Comparison of ENCODE assay signal across 14 mouse cellular contexts in genomic region chr10:9044746-9045370, GRCm38 (mm10).
"Had no signal": no experiment of that assay in that cellular context is flagged by ENCODE, and none has a peak within 500 bp of the region (broad histone marks: within the 10 kb centered on the region; RNA-seq: fewer than 3 reads in every experiment).

No protein-coding gene starts in this region.

- H3K4me1 ChIP-seq: limb, embryonic 10.5 days; liver, embryonic 15.5 days; stomach, embryonic 15.5 days had no signal

- H3K36me3 ChIP-seq: limb, embryonic 10.5 days; liver, embryonic 15.5 days; stomach, embryonic 15.5 days had no signal

- H3K4me2 ChIP-seq: liver, embryonic 11.5 days; liver, embryonic 15.5 days; stomach, embryonic 15.5 days had no signal

- H3K27ac ChIP-seq: kidney, postnatal 0 days; limb, embryonic 10.5 days; liver, embryonic 15.5 days; stomach, embryonic 15.5 days had no signal

- DNase-seq: kidney, adult 9 months; kidney, postnatal 36 days; lung, adult 2 months; lung, postnatal 36 days; right cerebral cortex, postnatal 14 days; thymus, adult 2 months; thymus, postnatal 25 days had no signal

- H3K27me3 ChIP-seq: liver, embryonic 15.5 days; stomach, embryonic 15.5 days had no signal

- H3K4me3 ChIP-seq: limb, embryonic 10.5 days; liver, embryonic 15.5 days; stomach, embryonic 15.5 days had no signal

- ATAC-seq: lung, postnatal 0 days; midbrain, embryonic 16.5 days had no signal

- H3K9ac ChIP-seq: liver, embryonic 15.5 days; stomach, embryonic 15.5 days had no signal

- H3K9me3 ChIP-seq: limb, embryonic 10.5 days; liver, embryonic 15.5 days; stomach, embryonic 15.5 days had no signal
